Mouse (Mus musculus): ENCODE data around the gene Aqp6. TPM values are rescaled to one million over a fixed set of nuclear protein-coding genes. Genes with fewer than 3 reads are reported as not detected.
A peak's percentile ranks its signal among the peaks of the same experiment; 100 is the strongest.

Aqp6 gene
- polyA plus RNA-seq, 1 experiment from 2014 or later = 3.2 TPM

- H3K4me1 ChIP-seq (replicated peaks) = peaks cover 33% of the 10 kb centered on the region
- H3K9me3 ChIP-seq = no peaks in the 10 kb centered on the region
- H3K36me3 ChIP-seq = no peaks in the 10 kb centered on the region
- WGBS = 82% methylated on average over 3 of the region's 3 CpGs
- no peak overlapping the region for H3K27ac ChIP-seq
- no peak overlapping the region for H3K4me2 ChIP-seq
- no peak for ATAC-seq (ENCODE audit: low FRiP score)
- no peak overlapping the region for H3K9ac ChIP-seq
- H3K27me3 ChIP-seq = peaks cover 99% of the 10 kb centered on the region
- H3K4me3 ChIP-seq = no peak overlapping the region
Observed at GRCm38 (mm10) chr15:99586525-99586924, 14.7 kb upstream of the Aqp6 start.

- Histone ChIP-seq H3K27me3 (peaks cover 100% of the 10 kb centered on the region), H3K9ac (no peak overlapping the region), H3K4me3 (no peak overlapping the region), H3K4me1 (replicated peaks) (peaks cover 23% of the 10 kb centered on the region), H3K27ac (no peak overlapping the region), H3K4me2 (no peak overlapping the region), H3K9me3 (no peaks in the 10 kb centered on the region), H3K36me3 (no peaks in the 10 kb centered on the region)
- ATAC-seq (ENCODE audit: low FRiP score) = no peak
- 6% methylated on average over 9 of the region's 9 CpGs for WGBS
Observed at GRCm38 (mm10) chr15:99589237-99589636, 12.0 kb upstream of the Aqp6 start.

GRCm38 (mm10) chr15:99589704-99590103, 11.5 kb upstream of the Aqp6 start:
- H3K4me3 ChIP-seq = 0 out of 2 replicates have a peak overlapping the region, but pooled peaks have one; percentile 46
- no peak overlapping the region for H3K27ac ChIP-seq
- H3K9me3 ChIP-seq = no peaks in the 10 kb centered on the region
- H3K36me3 ChIP-seq = no peaks in the 10 kb centered on the region
- peaks cover 18% of the 10 kb centered on the region for H3K4me1 ChIP-seq (replicated peaks)
- WGBS = 17% methylated on average over 7 of the region's 7 CpGs
- peaks cover 100% of the 10 kb centered on the region for H3K27me3 ChIP-seq
- no peak overlapping the region for H3K9ac ChIP-seq
- no peak for ATAC-seq (ENCODE audit: low FRiP score)
- H3K4me2 ChIP-seq = no peak overlapping the region

- 3% methylated on average over 66 of the region's 83 CpGs for WGBS
- Histone ChIP-seq H3K9me3 (no peaks in the 10 kb centered on the region), H3K9ac (peak within 1 kb of the TSS; percentile 70), H3K4me1 (replicated peaks) (peaks cover 14% of the 10 kb centered on the region), H3K4me3 (peak within 1 kb of the TSS; percentile 46), H3K4me2 (peak within 1 kb of the TSS; percentile 63), H3K27ac (no peak within 1 kb of the TSS), H3K36me3 (no peaks in the 10 kb centered on the region), H3K27me3 (peaks cover 100% of the 10 kb centered on the region)
- peak; percentile 67 for ATAC-seq (ENCODE audit: low FRiP score)
Observed at GRCm38 (mm10) chr15:99590429-99591084, 10.6 kb upstream of the Aqp6 start, which contains the start of gene Aqp5. TSS of gene Aqp5 (plus strand) at chr15:99590782.

- Histone ChIP-seq H3K4me3 (no peak overlapping the region), H3K27me3 (peaks cover 87% of the 10 kb centered on the region), H3K9me3 (no peaks in the 10 kb centered on the region), H3K27ac (no peak overlapping the region), H3K4me1 (replicated peaks) (peaks cover 24% of the 10 kb centered on the region), H3K36me3 (no peaks in the 10 kb centered on the region), H3K9ac (no peak overlapping the region), H3K4me2 (no peak overlapping the region)
- no peak for ATAC-seq (ENCODE audit: low FRiP score)
- WGBS = 56% methylated on average over 8 of the region's 8 CpGs
Observed at GRCm38 (mm10) chr15:99592177-99592576, 9.0 kb upstream of the Aqp6 start.

GRCm38 (mm10) chr15:99592877-99593276, 8.3 kb upstream of the Aqp6 start:
- Histone ChIP-seq H3K4me2 (no peak overlapping the region), H3K36me3 (no peaks in the 10 kb centered on the region), H3K27me3 (peaks cover 83% of the 10 kb centered on the region), H3K9ac (no peak overlapping the region), H3K4me1 (replicated peaks) (peaks cover 30% of the 10 kb centered on the region), H3K27ac (no peak overlapping the region), H3K4me3 (no peak overlapping the region), H3K9me3 (no peaks in the 10 kb centered on the region)
- no peak for ATAC-seq (ENCODE audit: low FRiP score)
- 83% methylated on average over 5 of the region's 5 CpGs for WGBS

GRCm38 (mm10) chr15:99594951-99595350, 6.2 kb upstream of the Aqp6 start:
- 91% methylated on average over 10 of the region's 10 CpGs for WGBS
- peak overlapping the region; percentile 35; the same call in 1 of the 2 replicates for H3K9ac ChIP-seq
- H3K4me3 ChIP-seq = no peak overlapping the region
- H3K27ac ChIP-seq = no peak overlapping the region
- H3K27me3 ChIP-seq = peaks cover 67% of the 10 kb centered on the region
- H3K36me3 ChIP-seq = no peaks in the 10 kb centered on the region
- H3K4me2 ChIP-seq = no peak overlapping the region
- ATAC-seq (ENCODE audit: low FRiP score) = no peak
- H3K9me3 ChIP-seq = no peaks in the 10 kb centered on the region
- peaks cover 43% of the 10 kb centered on the region for H3K4me1 ChIP-seq (replicated peaks)

GRCm38 (mm10) chr15:99596056-99596687, 5.0 kb upstream of the Aqp6 start:
- ATAC-seq (ENCODE audit: low FRiP score) = peak; percentile 88
- Histone ChIP-seq H3K4me1 (replicated peaks) (peaks cover 46% of the 10 kb centered on the region), H3K9ac (no peak overlapping the region), H3K27me3 (peaks cover 65% of the 10 kb centered on the region), H3K4me3 (no peak overlapping the region), H3K36me3 (no peaks in the 10 kb centered on the region), H3K27ac (peak overlapping the region; percentile 66), H3K4me2 (peak overlapping the region; percentile 18; the same call in 1 of the 2 replicates), H3K9me3 (no peaks in the 10 kb centered on the region)
- WGBS = 0% methylated on average over 7 of the region's 7 CpGs

GRCm38 (mm10) chr15:99596841-99597240, 4.4 kb upstream of the Aqp6 start:
- 65% methylated on average over 7 of the region's 7 CpGs for WGBS
- no peak for ATAC-seq (ENCODE audit: low FRiP score)
- Histone ChIP-seq H3K9ac (no peak overlapping the region), H3K4me2 (no peak overlapping the region), H3K9me3 (no peaks in the 10 kb centered on the region), H3K27ac (peak overlapping the region; percentile 66), H3K27me3 (peaks cover 59% of the 10 kb centered on the region), H3K4me1 (replicated peaks) (peaks cover 52% of the 10 kb centered on the region), H3K36me3 (no peaks in the 10 kb centered on the region), H3K4me3 (no peak overlapping the region)

GRCm38 (mm10) chr15:99597596-99597995, 3.6 kb upstream of the Aqp6 start:
- 53% methylated on average over 8 of the region's 8 CpGs for WGBS
- Histone ChIP-seq H3K36me3 (no peaks in the 10 kb centered on the region), H3K4me3 (no peak overlapping the region), H3K27ac (no peak overlapping the region), H3K9me3 (no peaks in the 10 kb centered on the region), H3K4me1 (replicated peaks) (peaks cover 53% of the 10 kb centered on the region), H3K27me3 (peaks cover 51% of the 10 kb centered on the region), H3K9ac (no peak overlapping the region), H3K4me2 (no peak overlapping the region)
- ATAC-seq (ENCODE audit: low FRiP score) = no peak

- Histone ChIP-seq H3K4me1 (replicated peaks) (peaks cover 63% of the 10 kb centered on the region), H3K9ac (peak overlapping the region; percentile 55), H3K9me3 (no peaks in the 10 kb centered on the region), H3K4me2 (0 out of 2 replicates have a peak overlapping the region, but pooled peaks have one; percentile 26), H3K27ac (peak overlapping the region; percentile 84), H3K36me3 (no peaks in the 10 kb centered on the region), H3K4me3 (peak overlapping the region; percentile 3; the same call in 1 of the 2 replicates), H3K27me3 (peaks cover 33% of the 10 kb centered on the region)
- ATAC-seq (ENCODE audit: low FRiP score) = peak; percentile 19; the same call in 1 of the 2 replicates
- WGBS = 34% methylated on average over 17 of the region's 17 CpGs
Observed at GRCm38 (mm10) chr15:99599245-99600070, 1.7 kb upstream of the Aqp6 start.

GRCm38 (mm10) chr15:99601823-99602120, 572 bp downstream of the Aqp6 start:
- ATAC-seq (ENCODE audit: low FRiP score) = no peak
- 6% methylated on average over 5 of the region's 5 CpGs for WGBS
- H3K36me3 ChIP-seq = no peaks in the 10 kb centered on the region
- 0 out of 2 replicates have a peak, but pooled peaks cover 19% of the 10 kb centered on the region for H3K27me3 ChIP-seq
- peak overlapping the region; percentile 84 for H3K27ac ChIP-seq
- peak overlapping the region; percentile 58; the same call in 1 of the 2 replicates for H3K9ac ChIP-seq
- H3K4me3 ChIP-seq = no peak overlapping the region
- H3K4me1 ChIP-seq (replicated peaks) = peaks cover 77% of the 10 kb centered on the region
- H3K9me3 ChIP-seq = no peaks in the 10 kb centered on the region
- H3K4me2 ChIP-seq = peak overlapping the region; percentile 25; the same call in 1 of the 2 replicates

All from hindbrain, embryonic 13.5 days (tissue).